Mouse (Mus musculus) midbrain, embryonic 15.5 days (tissue): Measurements from ENCODE around the gene Csde1. TPM values are rescaled to one million over a fixed set of nuclear protein-coding genes. Genes with fewer than 3 reads are reported as not detected.
A peak's percentile ranks its signal among the peaks of the same experiment; 100 is the strongest.

ENCODE experiments used
- ATAC-seq: fragments of 200-750 bp; cut with Nextera tagmentation; replicated peaks from 2 replicates; pipeline ENCODE4 v1.8.0; 2017; ENCODE audit warnings: moderate TSS enrichment
- H3K27ac ChIP-seq: fragments of 300-500 bp; sonication (generic); 2 replicates; pipeline ENCODE4 v1.5.1; 2015; ENCODE audit warnings: mild to moderate bottlenecking, inconsistent platforms
- H3K27me3 ChIP-seq: fragments of 300-500 bp; sonication (generic); replicated peaks from 2 replicates; pipeline ENCODE4 v1.6.1; 2015; ENCODE audit warnings: inconsistent platforms
- H3K36me3 ChIP-seq: fragments of 300-500 bp; sonication (generic); replicated peaks from 2 replicates; pipeline ENCODE4 v1.6.1; 2015; ENCODE audit warnings: inconsistent platforms
- H3K4me1 ChIP-seq: fragments of 300-500 bp; sonication (generic); 2 replicates; pipeline ENCODE4 v1.6.1; 2015; ENCODE audit warnings: inconsistent platforms
- H3K4me2 ChIP-seq: fragments of 300-500 bp; sonication (generic); 2 replicates; pipeline ENCODE4 v1.6.1; 2015; ENCODE audit warnings: inconsistent platforms, mild to moderate bottlenecking, moderate library complexity
- H3K4me3 ChIP-seq: fragments of 300-500 bp; sonication (generic); 2 replicates; pipeline ENCODE4 v1.5.1; 2015; ENCODE audit warnings: mild to moderate bottlenecking, inconsistent platforms
- H3K9ac ChIP-seq: fragments of 300-500 bp; sonication (generic); 2 replicates; pipeline ENCODE4 v1.6.1; 2015; ENCODE audit warnings: mild to moderate bottlenecking, inconsistent platforms
- H3K9me3 ChIP-seq: fragments of 300-500 bp; sonication (generic); 2 replicates; pipeline ENCODE4 v1.6.1; 2016; ENCODE audit warnings: inconsistent platforms
- WGBS: fragments of 180-500 bp; shearing (Covaris S2); methylation state at CpG from one replicate; pipeline ENCODE4 v1.1.7; 2015; ENCODE audit warnings: mixed read lengths; 5-methylcytosine and 5-hydroxymethylcytosine counted together
- polyA plus RNA-seq: library from polyadenylated mRNA; unstranded; fragments of >200 nt; fragmentation: Nextera tagmentation; extraction: Ambion mirVana; gene quantifications from 2 replicates; pipeline ENCODE4 v1.2.1, GENCODE M21; 2015

Csde1 gene
- polyA plus RNA-seq, 1 experiment from 2014 or later: 378 TPM

- Histone ChIP-seq H3K36me3 (no peaks in the 10 kb centered on the region), H3K9me3 (no peaks in the 10 kb centered on the region), H3K4me3 (no peak overlapping the region), H3K27ac (no peak overlapping the region), H3K4me1 (no peaks in the 10 kb centered on the region), H3K4me2 (no peak overlapping the region), H3K27me3 (no peaks in the 10 kb centered on the region), H3K9ac (no peak overlapping the region)
- no peak for ATAC-seq
- WGBS: 90% methylated on average over 9 of the region's 9 CpGs
Measured at GRCm38 (mm10) chr3:103075871-103076270, 55.6 kb downstream of the Csde1 start.

GRCm38 (mm10) chr3:103076476-103076875 lies 56.2 kb downstream of the Csde1 start:
- ATAC-seq: no peak
- WGBS: 92% methylated on average over 9 of the region's 9 CpGs
- no peaks in the 10 kb centered on the region for H3K27me3 ChIP-seq
- no peak overlapping the region for H3K4me3 ChIP-seq
- no peaks in the 10 kb centered on the region for H3K9me3 ChIP-seq
- H3K4me1 ChIP-seq: no peaks in the 10 kb centered on the region
- no peaks in the 10 kb centered on the region for H3K36me3 ChIP-seq
- H3K4me2 ChIP-seq: no peak overlapping the region
- no peak overlapping the region for H3K27ac ChIP-seq
- H3K9ac ChIP-seq: no peak overlapping the region

- Histone ChIP-seq H3K36me3 (no peaks in the 10 kb centered on the region), H3K4me2 (no peak overlapping the region), H3K9me3 (no peaks in the 10 kb centered on the region), H3K27ac (no peak overlapping the region), H3K9ac (no peak overlapping the region), H3K27me3 (no peaks in the 10 kb centered on the region), H3K4me1 (no peaks in the 10 kb centered on the region), H3K4me3 (no peak overlapping the region)
- 86% methylated on average over 9 of the region's 9 CpGs for WGBS
- ATAC-seq: no peak
Measured at GRCm38 (mm10) chr3:103079301-103079700, 59.1 kb downstream of the Csde1 start.

GRCm38 (mm10) chr3:103081051-103081450 lies 60.8 kb downstream of the Csde1 start:
- Histone ChIP-seq H3K36me3 (no peaks in the 10 kb centered on the region), H3K4me1 (no peaks in the 10 kb centered on the region), H3K27me3 (no peaks in the 10 kb centered on the region), H3K4me2 (no peak overlapping the region), H3K9ac (no peak overlapping the region), H3K4me3 (no peak overlapping the region), H3K9me3 (no peaks in the 10 kb centered on the region), H3K27ac (no peak overlapping the region)
- no peak for ATAC-seq
- WGBS: 53% methylated on average over 11 of the region's 11 CpGs

- Histone ChIP-seq H3K4me3 (no peak overlapping the region), H3K27me3 (no peaks in the 10 kb centered on the region), H3K4me1 (no peaks in the 10 kb centered on the region), H3K9me3 (no peaks in the 10 kb centered on the region), H3K9ac (no peak overlapping the region), H3K36me3 (no peaks in the 10 kb centered on the region), H3K4me2 (no peak overlapping the region), H3K27ac (no peak overlapping the region)
- no peak for ATAC-seq
- WGBS: 83% methylated on average over 17 of the region's 17 CpGs
Measured at GRCm38 (mm10) chr3:103081861-103082453, 61.7 kb downstream of the Csde1 start.

- 84% methylated on average over 5 of the region's 5 CpGs for WGBS
Measured at GRCm38 (mm10) chr3:103082761-103083160, 62.5 kb downstream of the Csde1 start.

GRCm38 (mm10) chr3:103085986-103086385 lies 65.8 kb downstream of the Csde1 start:
- WGBS: 91% methylated on average over 3 of the region's 3 CpGs
- no peak overlapping the region for H3K4me3 ChIP-seq
- no peaks in the 10 kb centered on the region for H3K27me3 ChIP-seq
- no peaks in the 10 kb centered on the region for H3K4me1 ChIP-seq
- H3K4me2 ChIP-seq: no peak overlapping the region
- ATAC-seq: no peak
- no peaks in the 10 kb centered on the region for H3K36me3 ChIP-seq
- H3K27ac ChIP-seq: no peak overlapping the region
- H3K9ac ChIP-seq: no peak overlapping the region
- H3K9me3 ChIP-seq: no peaks in the 10 kb centered on the region

More at GRCm38 (mm10) chr3:103082761-103083160, 62.5 kb downstream of the Csde1 start:
- no peaks in the 10 kb centered on the region for H3K27me3 ChIP-seq
- ATAC-seq: no peak
- H3K9ac ChIP-seq: no peak overlapping the region
- no peaks in the 10 kb centered on the region for H3K4me1 ChIP-seq
- H3K27ac ChIP-seq: no peak overlapping the region
- no peaks in the 10 kb centered on the region for H3K36me3 ChIP-seq
- H3K4me3 ChIP-seq: no peak overlapping the region
- no peak overlapping the region for H3K4me2 ChIP-seq
- H3K9me3 ChIP-seq: no peaks in the 10 kb centered on the region

- H3K27me3 ChIP-seq: no peaks in the 10 kb centered on the region
- 94% methylated on average over 2 of the region's 2 CpGs for WGBS
- H3K4me1 ChIP-seq: no peaks in the 10 kb centered on the region
- ATAC-seq: no peak
- H3K4me3 ChIP-seq: no peak overlapping the region
- H3K9me3 ChIP-seq: no peaks in the 10 kb centered on the region
- no peaks in the 10 kb centered on the region for H3K36me3 ChIP-seq
- no peak overlapping the region for H3K27ac ChIP-seq
- no peak overlapping the region for H3K4me2 ChIP-seq
- no peak overlapping the region for H3K9ac ChIP-seq
Measured at GRCm38 (mm10) chr3:103091753-103092152, 71.5 kb downstream of the Csde1 start.

GRCm38 (mm10) chr3:103098662-103099061 lies 78.4 kb downstream of the Csde1 start:
- peaks cover 15% of the 10 kb centered on the region for H3K4me1 ChIP-seq
- WGBS: 83% methylated on average over 23 of the region's 23 CpGs
- no peak overlapping the region for H3K27ac ChIP-seq
- H3K4me3 ChIP-seq: no peak overlapping the region
- ATAC-seq: no peak
- no peaks in the 10 kb centered on the region for H3K36me3 ChIP-seq
- no peak overlapping the region for H3K4me2 ChIP-seq
- no peak overlapping the region for H3K9ac ChIP-seq
- no peaks in the 10 kb centered on the region for H3K9me3 ChIP-seq
- H3K27me3 ChIP-seq: peaks cover 14% of the 10 kb centered on the region; the same call in 1 of the 2 replicates

GRCm38 (mm10) chr3:103099667-103100066 lies 79.4 kb downstream of the Csde1 start:
- Histone ChIP-seq H3K4me1 (peaks cover 15% of the 10 kb centered on the region), H3K4me2 (no peak overlapping the region), H3K27ac (no peak overlapping the region), H3K9me3 (no peaks in the 10 kb centered on the region), H3K36me3 (no peaks in the 10 kb centered on the region), H3K27me3 (peaks cover 18% of the 10 kb centered on the region; the same call in 1 of the 2 replicates), H3K4me3 (no peak overlapping the region), H3K9ac (no peak overlapping the region)
- 86% methylated on average over 6 of the region's 6 CpGs for WGBS
- ATAC-seq: no peak

- Histone ChIP-seq H3K27ac (no peak overlapping the region), H3K4me1 (peaks cover 15% of the 10 kb centered on the region), H3K36me3 (no peaks in the 10 kb centered on the region), H3K9ac (no peak overlapping the region), H3K27me3 (peaks cover 18% of the 10 kb centered on the region; the same call in 1 of the 2 replicates), H3K4me3 (no peak overlapping the region), H3K9me3 (no peaks in the 10 kb centered on the region), H3K4me2 (no peak overlapping the region)
- WGBS: 64% methylated on average over 2 of the region's 2 CpGs
- no peak for ATAC-seq
Measured at GRCm38 (mm10) chr3:103100735-103101134, 80.5 kb downstream of the Csde1 start.

GRCm38 (mm10) chr3:103101194-103101593 lies 81.0 kb downstream of the Csde1 start:
- Histone ChIP-seq H3K27me3 (peaks cover 18% of the 10 kb centered on the region; the same call in 1 of the 2 replicates), H3K9me3 (no peaks in the 10 kb centered on the region), H3K4me1 (peaks cover 15% of the 10 kb centered on the region), H3K36me3 (no peaks in the 10 kb centered on the region), H3K4me2 (no peak overlapping the region), H3K27ac (no peak overlapping the region), H3K4me3 (no peak overlapping the region), H3K9ac (no peak overlapping the region)
- WGBS: 72% methylated on average over 5 of the region's 5 CpGs
- no peak for ATAC-seq

- Histone ChIP-seq H3K4me1 (peaks cover 15% of the 10 kb centered on the region), H3K4me2 (peak overlapping the region; percentile 97), H3K27ac (no peak overlapping the region), H3K36me3 (no peaks in the 10 kb centered on the region), H3K9ac (peak overlapping the region; percentile 47; the same call in 1 of the 2 replicates), H3K4me3 (peak overlapping the region; percentile 65), H3K9me3 (no peaks in the 10 kb centered on the region), H3K27me3 (peaks cover 18% of the 10 kb centered on the region; the same call in 1 of the 2 replicates)
- peak; percentile 51 for ATAC-seq
- 3% methylated on average over 14 of the region's 14 CpGs for WGBS
Measured at GRCm38 (mm10) chr3:103101909-103102308, 81.7 kb downstream of the Csde1 start.
